Mouse (Mus musculus): ENCODE data around the gene Olfr954.

The Olfr954 gene

GRCm38 (mm10) chr9:39456401-39456800 is at the start of gene Olfr954:
Olfr954 (plus strand) TSS chr9:39456701.
- no peak for DNase-seq (ENCODE audit: low read depth, low spot score)

DNA sequence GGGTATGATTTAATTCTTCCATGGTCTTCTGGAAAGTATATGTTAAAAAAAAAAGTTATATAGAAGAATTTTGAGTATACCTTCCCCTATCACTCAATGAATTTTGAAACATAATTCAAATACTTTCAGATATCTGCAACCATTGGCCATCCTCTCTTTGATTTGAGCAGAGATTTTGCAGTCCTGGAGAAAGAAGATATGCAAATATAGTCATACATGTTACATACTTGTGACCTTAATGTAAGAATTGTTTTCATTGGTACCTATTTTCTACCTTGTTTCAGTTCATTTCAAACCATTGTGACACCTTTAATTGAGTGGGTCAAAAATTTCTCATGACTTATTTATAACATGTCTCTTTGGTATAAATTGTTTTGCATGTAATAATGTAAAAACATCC is 29.5 kb upstream of the Olfr954 start, which contains the start of gene Olfr952:
Gene Olfr952, minus strand, starts transcription at position 101 of the 400 bp plus-strand sequence.
- no peak for DNase-seq (ENCODE audit: low read depth, low spot score)

DNA sequence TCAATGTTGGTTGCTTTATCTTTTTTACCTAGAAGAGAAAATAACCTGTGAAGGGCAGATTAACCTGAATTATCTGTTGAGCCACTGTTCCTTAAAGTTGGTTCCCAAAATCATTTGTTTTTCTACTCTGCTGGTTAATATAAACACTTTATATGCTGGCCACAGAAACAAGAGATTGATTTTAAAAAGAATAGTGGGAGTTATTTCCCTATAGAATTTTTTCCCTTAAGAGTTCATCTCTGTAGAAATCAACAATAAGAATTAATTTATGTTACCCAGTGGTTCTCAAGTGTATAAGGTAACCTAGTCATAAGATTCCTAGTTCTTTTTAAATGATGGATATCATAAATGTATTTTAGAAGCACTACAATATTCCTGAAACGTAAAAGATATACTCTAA is 15.3 kb downstream of the Olfr954 start, which contains the start of gene Olfr955:
Gene Olfr955, minus strand, starts transcription at position 101 of the 400 bp plus-strand sequence.
- DNase-seq (ENCODE audit: low read depth, low spot score), result no peak

DNA sequence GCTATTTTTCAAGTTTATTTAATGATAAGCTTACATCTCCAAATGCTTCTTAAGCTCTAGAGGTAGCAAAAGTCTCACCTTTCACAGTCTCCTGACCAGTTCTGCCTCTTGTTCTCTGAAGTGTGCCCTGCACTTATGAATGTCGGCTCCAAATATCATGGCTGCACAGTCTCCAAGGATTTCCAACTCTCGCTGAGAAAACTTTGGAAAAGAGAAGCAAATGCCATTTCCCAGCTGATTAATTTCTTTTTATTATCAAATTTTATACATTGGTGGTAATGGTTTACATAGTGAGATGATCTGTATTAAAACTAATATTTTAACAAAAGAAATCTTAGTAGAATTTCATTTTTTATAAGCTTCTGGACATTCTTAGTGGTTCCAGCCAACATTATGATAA is 37.4 kb downstream of the Olfr954 start, which contains the start of gene Olfr44:
Gene Olfr44, minus strand, starts transcription at position 101 of the 400 bp plus-strand sequence.
- DNase-seq (ENCODE audit: low read depth, low spot score), result no peak

GRCm38 (mm10) chr9:39508998-39509397 is 52.5 kb downstream of the Olfr954 start:
- peak; percentile 49 for DNase-seq (ENCODE audit: low read depth, low spot score)

DNA sequence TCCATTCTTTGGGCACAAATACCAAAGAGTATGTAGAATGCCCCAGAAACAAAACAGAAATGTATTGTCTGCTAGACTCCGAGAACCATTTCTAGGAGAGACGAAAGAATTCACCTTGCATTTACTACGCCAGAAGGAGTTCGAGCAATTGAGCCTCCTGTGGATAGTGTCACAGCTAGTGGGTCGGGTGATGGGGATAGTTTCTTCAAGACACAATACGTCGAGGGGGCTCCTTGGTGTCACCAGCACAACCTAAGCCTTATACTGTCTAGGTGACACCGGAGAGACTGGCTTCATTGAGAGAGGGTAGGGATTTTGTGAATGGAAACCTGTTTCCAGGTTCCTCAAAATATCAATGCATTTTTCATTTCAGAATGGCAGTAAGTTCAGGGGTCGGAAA is 52.9 kb downstream of the Olfr954 start:
- DNase-seq (ENCODE audit: low read depth, low spot score), result no peak
